Mouse (Mus musculus) hematopoietic multipotent progenitor cell, adult 10-12 weeks (in vitro differentiated cells): ENCODE data around the gene Grm3. TPM values are rescaled to one million over a fixed set of nuclear protein-coding genes. Genes with fewer than 3 reads are reported as not detected.

Source experiments
- polyA plus RNA-seq: library from polyadenylated mRNA; stranded (reverse); fragments of >175 nt; gene quantifications from 2 replicates; pipeline ENCODE4 v1.2.3, GENCODE M21; 2012; ENCODE audit warnings: low replicate concordance

The Grm3 gene
- not detected in 2 replicates for polyA plus RNA-seq

GRCm38 (mm10) chr5:9724956-9725600 is at the start of gene Grm3:
Gene Grm3 (minus strand): TSS chr5:9725170.

